Mouse (Mus musculus) layer of hippocampus, adult 9-10 months (tissue): Measurements from ENCODE around the gene Camkv.

Experiments used
- DNase-seq: peaks from one replicate; pipeline ENCODE4 v3.0.0; 2022; ENCODE audit warnings: low spot score

The Camkv gene

GRCm38 (mm10) chr9:107963700-107964099 is 28.2 kb downstream of the Camkv start:
- no peak for DNase-seq

GRCm38 (mm10) chr9:107964681-107965080 is 29.2 kb downstream of the Camkv start:
- DNase-seq = no peak

GRCm38 (mm10) chr9:107966676-107967075 is 31.2 kb downstream of the Camkv start:
- DNase-seq = no peak

GRCm38 (mm10) chr9:107967437-107967836 is 32.0 kb downstream of the Camkv start:
- DNase-seq = no peak

GRCm38 (mm10) chr9:107968531-107968930 is 33.1 kb downstream of the Camkv start:
- no peak for DNase-seq

GRCm38 (mm10) chr9:107970311-107970710 is 34.8 kb downstream of the Camkv start:
- DNase-seq = no peak

- no peak for DNase-seq
Observed at GRCm38 (mm10) chr9:107971690-107972541, 36.4 kb downstream of the Camkv start.

- no peak for DNase-seq
Observed at GRCm38 (mm10) chr9:107974491-107975171, 39.2 kb downstream of the Camkv start.

- no peak for DNase-seq
Observed at GRCm38 (mm10) chr9:107975399-107976386, 40.2 kb downstream of the Camkv start, which contains the start of gene Uba7. Gene Uba7 (plus strand): TSS chr9:107975505.

- DNase-seq = no peak
Observed at GRCm38 (mm10) chr9:107978815-107979214, 43.3 kb downstream of the Camkv start.

GRCm38 (mm10) chr9:107981684-107982605 is 46.5 kb downstream of the Camkv start:
- no peak for DNase-seq

- DNase-seq = no peak
Observed at GRCm38 (mm10) chr9:107982681-107983346, 47.3 kb downstream of the Camkv start, which contains the start of gene Gm20661. Gene Gm20661 (plus strand): TSS chr9:107983058.

- no peak for DNase-seq
Observed at GRCm38 (mm10) chr9:107983421-107983890, 48.0 kb downstream of the Camkv start.

- no peak for DNase-seq
Observed at GRCm38 (mm10) chr9:107984052-107984753, 48.7 kb downstream of the Camkv start.

GRCm38 (mm10) chr9:107984754-107985055 is 49.2 kb downstream of the Camkv start:
- DNase-seq = no peak

GRCm38 (mm10) chr9:107985131-107986119 is 50.0 kb downstream of the Camkv start, which contains the start of gene Inka1:
Gene Inka1 (minus strand): TSS chr9:107985879.
- DNase-seq = no peak

- no peak for DNase-seq
Observed at GRCm38 (mm10) chr9:107986376-107986775, 50.9 kb downstream of the Camkv start.

GRCm38 (mm10) chr9:107987950-107988349 is 52.5 kb downstream of the Camkv start:
- DNase-seq = no peak
